Mouse (Mus musculus) adrenal gland, adult 2 months (tissue): Measurements from ENCODE around the gene Orai3. TPM values are rescaled to one million over a fixed set of nuclear protein-coding genes. Genes with fewer than 3 reads are reported as not detected.

Experiments
- DNase-seq: peaks from one replicate; pipeline ENCODE4 v3.0.0; 2021
- polyA plus RNA-seq: library from polyadenylated mRNA; depleted of rRNA; stranded (reverse); fragments of >200 nt; gene quantifications from 2 replicates; pipeline ENCODE4 v1.2.3, GENCODE M21; 2012
- total RNA-seq, 2 experiments: library from RNA; stranded (reverse); gene quantifications; 2 replicates each; pipeline ENCODE4 v1.2.3; 2021

Orai3 gene
- total and polyA plus RNA-seq, 3 experiments: 28.3 to 94.8 (median 32.8) TPM

GRCm38 (mm10) chr7:127799211-127799610, 29.6 kb downstream of the Orai3 start:
- no peak for DNase-seq

DNA sequence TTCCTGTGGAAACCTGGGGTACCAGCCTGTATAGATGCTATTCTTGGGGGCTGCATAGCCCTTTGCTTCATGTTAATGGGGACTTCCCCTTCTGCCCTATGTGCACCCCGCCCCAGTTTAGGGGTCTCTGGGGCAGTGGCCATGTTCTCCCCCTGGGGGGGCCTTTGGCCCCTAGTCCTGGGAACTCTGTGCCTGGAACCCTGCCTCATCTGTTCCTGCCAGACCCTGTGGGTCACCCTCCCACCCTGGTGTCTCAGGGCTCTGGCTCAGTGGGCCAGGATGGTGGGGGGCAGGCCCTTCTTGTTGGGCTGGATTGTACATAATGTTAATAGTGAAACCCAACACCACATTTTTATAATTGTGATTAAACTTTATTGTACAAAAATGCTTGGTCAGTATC, 30.1 kb downstream of the Orai3 start:
- DNase-seq: peak; percentile 17

DNA sequence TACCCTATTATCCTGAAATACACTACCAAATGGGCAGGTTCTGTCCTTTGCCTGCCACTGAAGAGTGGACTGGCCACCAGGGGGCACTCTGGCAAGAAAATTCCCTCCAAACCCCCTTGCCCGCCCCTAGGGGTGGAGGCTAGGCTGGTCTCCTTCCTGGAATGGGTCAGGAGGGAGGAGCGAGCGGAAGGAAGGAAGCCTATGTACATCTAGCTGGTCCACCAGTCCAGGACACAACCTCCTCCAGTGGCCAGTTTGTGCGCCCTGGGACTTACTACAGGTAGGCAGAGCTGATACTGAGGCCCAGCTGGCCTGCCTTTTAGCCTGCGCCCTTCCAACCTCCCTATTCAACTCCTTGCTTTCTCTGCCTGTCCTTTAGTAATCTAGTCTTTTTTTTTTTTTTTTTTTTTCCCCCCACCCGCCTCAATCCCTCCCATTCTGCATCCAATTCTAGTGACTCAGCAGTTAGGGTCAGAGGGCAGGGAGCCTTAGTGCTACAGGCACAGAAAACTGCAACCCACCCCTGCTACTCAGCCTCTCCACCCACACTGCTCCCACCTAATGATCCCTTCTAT, 30.9 kb downstream of the Orai3 start, which contains the start of gene Hsd3b7:
TSS of gene Hsd3b7 (plus strand) at position 170 of the 575 bp plus-strand sequence.
- DNase-seq: peak; percentile 95

- DNase-seq: peak; percentile 56
Observed at GRCm38 (mm10) chr7:127801010-127801621, 31.5 kb downstream of the Orai3 start.

DNA sequence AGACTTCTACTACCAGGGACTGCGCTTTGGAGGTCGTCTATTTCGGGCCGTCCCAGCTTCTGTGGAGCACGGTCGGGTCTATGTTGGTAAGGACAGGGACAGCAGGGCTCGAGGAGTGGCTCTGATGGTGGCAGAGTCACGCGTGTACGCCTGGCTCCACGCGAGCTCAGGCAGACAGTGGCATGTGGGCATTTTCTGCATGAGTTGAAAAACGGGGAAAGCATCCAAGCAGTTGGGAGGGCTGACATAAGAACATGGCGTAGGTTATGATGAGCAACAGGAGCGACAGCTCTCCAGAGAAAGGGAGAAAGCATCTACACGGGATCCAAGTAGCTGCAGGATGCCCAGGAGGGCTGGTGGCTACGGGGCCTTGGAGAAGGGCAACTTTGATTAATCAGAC, 32.7 kb downstream of the Orai3 start:
- DNase-seq: no peak

- no peak for DNase-seq
Observed at GRCm38 (mm10) chr7:127808821-127809220, 39.2 kb downstream of the Orai3 start.

- DNase-seq: no peak
Observed at GRCm38 (mm10) chr7:127809846-127810245, 40.2 kb downstream of the Orai3 start.

GRCm38 (mm10) chr7:127810650-127811049, 41.0 kb downstream of the Orai3 start:
- no peak for DNase-seq

- DNase-seq: no peak
Observed at GRCm38 (mm10) chr7:127811240-127811639, 41.6 kb downstream of the Orai3 start.

GRCm38 (mm10) chr7:127812292-127812691, 42.7 kb downstream of the Orai3 start:
- DNase-seq: peak; percentile 79

DNA sequence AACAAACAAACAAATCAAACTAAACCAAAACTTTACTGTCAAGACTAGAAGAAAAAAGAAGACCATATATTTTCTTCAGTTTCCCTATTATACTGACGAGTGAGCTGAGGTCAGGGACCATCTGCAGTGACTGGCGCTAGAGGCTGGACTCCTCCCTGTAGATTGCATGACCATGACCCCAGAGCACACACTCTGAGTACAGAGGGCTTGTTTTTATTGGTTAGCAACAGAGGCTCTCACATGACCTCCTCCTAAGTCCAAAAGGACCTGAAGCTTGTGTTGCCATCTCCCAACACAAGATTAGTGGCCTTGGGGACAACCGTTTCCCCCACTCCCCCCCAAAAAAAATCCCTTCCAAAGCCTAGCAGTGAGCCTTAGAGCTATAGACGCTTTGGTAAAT, 44.2 kb downstream of the Orai3 start:
- peak; percentile 49 for DNase-seq

DNA sequence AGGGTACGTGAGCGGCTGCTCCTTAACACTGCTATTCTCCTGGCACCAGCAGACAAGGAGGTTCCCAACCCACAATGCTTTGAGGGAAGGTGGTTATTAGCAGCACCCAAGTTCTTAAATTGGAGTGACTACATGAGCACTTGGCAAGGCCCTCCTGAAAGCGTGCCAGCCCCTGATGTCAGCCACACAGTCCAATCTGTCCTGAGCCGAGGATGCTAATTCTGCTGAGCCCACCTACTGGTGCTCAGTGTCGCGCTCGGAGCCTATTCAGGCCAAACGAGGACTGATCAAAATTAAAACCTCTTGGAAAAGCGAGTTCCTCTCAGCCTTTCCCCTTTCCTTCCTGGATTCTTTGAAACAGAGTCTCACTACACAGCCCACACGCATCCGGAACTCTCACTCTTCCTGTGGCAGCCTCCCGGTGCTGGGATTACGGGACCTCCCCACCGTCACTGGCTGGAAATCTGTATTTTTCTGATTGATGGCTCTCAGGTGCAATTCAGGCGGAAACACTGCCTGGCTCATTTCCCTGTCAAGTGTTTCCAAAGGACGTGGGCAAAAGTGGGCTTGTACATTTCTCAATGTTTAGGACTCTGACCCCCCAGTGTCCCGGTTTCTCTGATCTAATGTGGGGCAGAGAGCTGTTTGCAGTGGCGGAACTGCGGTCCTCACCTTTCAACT, 44.8 kb downstream of the Orai3 start:
- peak; percentile 79 for DNase-seq

DNA sequence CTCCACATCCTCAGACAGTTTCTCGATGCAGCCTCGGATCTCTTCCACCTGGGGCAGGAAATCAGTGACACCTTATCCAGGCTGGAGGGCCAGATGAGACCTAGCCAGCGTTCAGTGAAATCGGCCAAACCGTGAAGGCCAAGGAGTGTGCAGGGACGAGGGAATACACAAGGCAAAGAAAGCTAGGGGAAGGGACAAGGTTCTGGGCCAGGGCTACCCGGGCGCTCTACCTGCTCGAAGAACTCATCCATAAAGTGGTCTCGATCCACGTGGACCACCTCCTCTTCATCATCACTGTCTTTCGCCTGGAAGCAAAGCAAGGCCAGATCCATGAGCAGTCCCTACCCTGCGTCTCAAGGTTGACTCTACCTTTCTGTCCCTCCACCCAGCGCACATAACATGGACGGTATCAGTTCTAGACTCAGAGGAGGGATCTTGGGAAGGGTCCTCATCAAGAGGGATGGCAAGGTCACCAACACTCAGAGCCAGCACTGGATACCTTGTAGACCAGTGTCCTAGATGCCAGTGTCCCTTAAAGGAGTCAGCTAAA, 45.6 kb downstream of the Orai3 start:
- DNase-seq: no peak

GRCm38 (mm10) chr7:127815954-127816821, 46.6 kb downstream of the Orai3 start:
- peak; percentile 63 for DNase-seq

GRCm38 (mm10) chr7:127817053-127817452, 47.4 kb downstream of the Orai3 start:
- no peak for DNase-seq

DNA sequence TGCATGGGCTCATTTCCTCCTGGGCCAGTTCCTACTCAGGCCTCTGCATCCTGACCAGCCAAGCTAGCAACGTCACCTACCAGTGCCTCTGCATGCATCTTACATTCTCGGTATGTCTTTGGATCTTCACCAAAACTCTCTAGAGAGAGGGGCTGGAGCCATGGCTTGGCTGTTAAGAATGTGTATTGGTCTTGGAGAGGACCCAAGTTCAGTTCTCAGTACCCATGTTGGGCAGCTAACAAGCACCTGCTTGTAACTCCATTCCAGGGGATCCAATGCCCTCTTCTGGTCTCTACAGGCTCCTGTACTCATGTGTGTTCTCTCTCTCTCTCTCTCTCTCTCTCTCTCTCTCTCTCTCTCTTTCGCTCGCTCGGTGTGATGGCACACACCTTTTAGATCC, 48.2 kb downstream of the Orai3 start:
- no peak for DNase-seq

DNA sequence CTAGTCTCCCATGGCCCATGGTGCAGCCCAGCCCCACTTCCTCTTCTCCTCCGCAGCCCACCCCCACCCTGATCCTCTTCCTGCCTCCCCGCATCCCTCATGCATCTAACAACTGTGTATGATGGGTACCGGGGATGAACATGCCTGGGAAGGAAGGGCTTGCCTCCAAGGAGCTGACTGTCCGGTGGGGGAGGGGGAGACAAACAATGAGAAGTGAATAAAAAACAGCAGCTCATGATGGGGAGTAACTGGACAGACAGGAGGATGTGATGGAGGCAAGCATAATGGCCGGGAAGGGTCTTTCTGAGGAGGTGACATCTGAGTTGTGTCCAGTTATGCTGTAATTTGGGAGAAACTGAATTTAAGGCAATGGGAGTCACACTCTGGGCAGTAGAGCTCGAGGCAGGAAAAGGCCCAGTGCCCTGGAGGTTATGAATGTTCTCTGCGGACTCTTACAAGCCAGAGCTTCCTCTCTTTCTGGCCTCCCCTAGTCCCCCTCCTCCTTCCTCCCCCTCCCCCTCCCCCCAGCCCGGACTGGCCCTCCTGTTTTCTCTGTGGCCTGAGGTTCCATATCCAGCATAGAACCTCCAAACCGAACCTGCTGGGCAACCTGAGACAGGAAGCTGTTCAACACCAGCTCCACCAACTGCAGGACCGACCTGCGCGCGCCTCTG, 51.4 kb downstream of the Orai3 start:
- no peak for DNase-seq

- DNase-seq: no peak
Observed at GRCm38 (mm10) chr7:127822494-127822893, 52.9 kb downstream of the Orai3 start.

DNA sequence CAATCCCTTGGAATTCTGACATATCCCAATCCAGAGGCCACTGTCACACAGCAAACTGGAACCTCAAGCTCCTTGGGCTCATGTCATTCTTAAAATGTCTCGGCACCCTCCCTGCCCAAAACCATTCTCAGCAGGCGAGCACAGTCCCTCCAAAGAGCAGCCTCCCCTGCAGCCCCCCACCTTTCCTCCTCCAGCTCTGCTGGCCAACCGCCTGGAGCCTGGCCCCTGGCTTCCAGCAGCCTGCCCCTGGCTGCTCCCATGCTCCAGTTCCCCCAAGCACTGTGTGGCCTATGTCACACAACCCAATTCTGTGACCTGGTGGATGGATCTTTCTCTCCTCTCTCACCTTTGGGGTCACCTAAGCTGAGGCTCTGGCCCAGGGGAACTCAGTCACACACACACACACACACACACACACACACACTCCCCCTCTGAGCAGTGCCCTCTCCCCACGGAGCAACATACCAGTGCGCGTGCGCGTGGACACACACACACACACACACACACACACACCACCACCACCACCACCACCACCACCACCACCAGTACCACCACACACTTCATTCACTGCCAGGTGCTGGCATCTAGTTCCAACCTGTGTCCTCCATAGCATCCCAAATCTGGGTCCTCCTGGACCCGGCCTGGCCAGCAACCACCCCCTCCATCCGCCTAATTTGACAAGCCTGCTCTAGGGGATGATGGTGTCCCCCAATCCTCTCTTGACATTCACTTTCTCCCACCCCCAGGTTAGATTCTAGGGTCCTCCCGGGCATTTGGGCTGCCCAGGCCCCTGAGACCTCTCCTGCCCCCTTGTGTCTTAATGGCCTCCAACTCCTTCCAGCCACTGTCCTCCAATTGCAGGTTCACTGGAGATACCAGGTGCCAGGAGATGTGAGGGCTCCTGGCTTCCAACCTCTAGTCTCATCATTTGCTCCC, 53.9 kb downstream of the Orai3 start:
- DNase-seq: no peak

DNA sequence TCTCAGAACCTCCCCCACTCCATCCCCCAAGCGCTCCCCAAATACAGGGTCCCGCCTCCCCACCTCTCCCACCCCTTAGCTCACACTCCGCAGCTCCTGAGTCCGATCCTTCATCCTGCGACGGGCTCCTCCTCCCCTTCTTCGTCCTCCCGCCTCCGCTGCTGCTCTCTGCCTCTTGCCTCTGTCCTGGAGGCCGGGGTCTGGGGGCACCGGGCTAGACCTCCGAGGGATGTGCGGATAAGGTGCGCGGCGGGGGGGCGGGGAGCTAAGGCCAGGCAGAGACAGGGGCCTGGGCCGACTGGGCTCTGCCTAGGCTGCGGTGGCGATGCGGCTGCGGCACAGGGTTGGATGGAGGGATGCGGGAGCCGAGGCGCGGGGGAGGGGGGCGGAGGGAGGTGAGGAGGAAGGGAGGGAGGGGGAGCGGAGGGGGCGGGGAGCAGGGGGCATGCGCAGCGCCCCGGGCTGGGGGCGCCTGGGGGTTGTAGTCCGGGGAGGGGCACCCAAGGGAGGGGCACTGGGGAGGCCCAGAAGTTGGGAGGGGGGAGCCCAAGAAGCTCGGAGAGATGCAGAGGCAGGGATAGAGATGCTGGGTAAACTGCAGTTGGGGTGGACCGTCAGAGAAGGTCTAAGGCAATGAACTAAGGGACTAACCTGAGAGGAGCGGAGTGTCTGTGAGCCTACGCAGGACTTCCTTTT, 54.7 kb downstream of the Orai3 start, which contains the start of the genes Stx4a and Stx1b:
TSS of gene Stx4a (plus strand) at position 119 of the 696 bp plus-strand sequence.
TSS of gene Stx1b (minus strand) at position 374 of the 696 bp plus-strand sequence.
- no peak for DNase-seq
